Mouse (Mus musculus) neural tube, embryonic 12.5 days (tissue): ENCODE results near the gene Scamp5. TPM values are rescaled to one million over a fixed set of nuclear protein-coding genes. Genes with fewer than 3 reads are reported as not detected.

Source experiments
- ATAC-seq: fragments of 200-750 bp; cut with Nextera tagmentation; 2 replicates; pipeline ENCODE4 v1.8.0; 2017; ENCODE audit warnings: low read depth, mild to moderate bottlenecking, moderate TSS enrichment, moderate library complexity; ENCODE audit not compliant: low FRiP score
- H3K27ac ChIP-seq: fragments of 300-500 bp; sonication (generic); 2 replicates; pipeline ENCODE4 v1.5.1; 2016
- H3K27me3 ChIP-seq: fragments of 300-500 bp; sonication (generic); replicated peaks from 2 replicates; pipeline ENCODE4 v1.6.1; 2016; ENCODE audit warnings: mild to moderate bottlenecking
- H3K36me3 ChIP-seq: fragments of 300-500 bp; sonication (generic); 2 replicates; pipeline ENCODE4 v1.6.1; 2016; ENCODE audit warnings: mild to moderate bottlenecking
- H3K4me1 ChIP-seq: fragments of 300-500 bp; sonication (generic); 2 replicates; pipeline ENCODE4 v1.6.1; 2016
- H3K4me2 ChIP-seq: fragments of 300-500 bp; sonication (generic); replicated peaks from 2 replicates; pipeline ENCODE4 v1.6.1; 2016; ENCODE audit warnings: mild to moderate bottlenecking
- H3K4me3 ChIP-seq: fragments of 300-500 bp; sonication (generic); 2 replicates; pipeline ENCODE4 v1.5.1; 2016
- H3K9ac ChIP-seq: fragments of 300-500 bp; sonication (generic); 2 replicates; pipeline ENCODE4 v1.6.1; 2016; ENCODE audit warnings: mild to moderate bottlenecking
- H3K9me3 ChIP-seq: fragments of 300-500 bp; sonication (generic); 2 replicates; pipeline ENCODE4 v1.6.1; 2016; ENCODE audit warnings: mild to moderate bottlenecking
- WGBS: fragments of 180-500 bp; shearing (Covaris S2); methylation state at CpG from one replicate; pipeline ENCODE4 v1.1.7; 2016; 5-methylcytosine and 5-hydroxymethylcytosine counted together
- polyA plus RNA-seq: library from polyadenylated mRNA; unstranded; fragments of >200 nt; fragmentation: Nextera tagmentation; extraction: Ambion mirVana; gene quantifications from 2 replicates; pipeline ENCODE4 v1.2.1, GENCODE M21; 2016

Gene Scamp5
- polyA plus RNA-seq = 40.6 and 43.0 TPM in 2 replicates

DNA sequence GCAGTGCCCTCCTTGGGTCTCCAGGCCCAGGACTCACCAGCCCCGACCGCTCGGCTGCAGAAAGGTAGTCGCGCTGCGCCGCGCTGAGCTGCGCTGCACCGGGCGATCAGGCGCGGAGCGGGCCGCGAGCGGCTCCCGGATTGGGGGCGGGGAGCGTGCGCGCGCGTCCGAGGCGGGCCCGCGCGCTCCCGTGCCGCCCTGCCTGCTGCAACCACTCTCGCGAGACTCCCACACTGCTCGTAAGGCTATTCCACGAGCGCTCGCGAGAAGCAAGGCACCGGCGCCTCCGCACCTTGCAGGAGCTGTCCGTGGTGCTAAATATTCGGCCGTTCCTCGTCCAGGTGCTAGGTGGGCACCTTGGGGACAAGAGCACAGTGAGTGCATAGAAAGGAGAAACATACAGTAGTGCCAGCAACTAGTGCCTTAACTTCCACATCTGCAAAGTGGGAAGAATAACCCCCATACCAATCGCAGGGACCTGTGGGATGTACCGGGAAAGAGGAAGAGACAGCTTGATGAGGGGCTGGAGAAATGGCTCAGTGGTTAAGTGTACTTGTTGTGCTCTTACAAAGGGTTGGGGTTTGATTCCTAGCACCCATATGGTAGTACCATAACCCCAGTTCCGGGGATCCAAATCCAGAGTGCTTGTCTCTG, at the start of gene Scamp5:
Gene Scamp5, minus strand, starts transcription at position 165 of the 654 bp plus-strand sequence.
- WGBS = 2% methylated on average over 48 of the region's 48 CpGs
- Histone ChIP-seq H3K4me3 (peak within 1 kb of the TSS; percentile 55), H3K27ac (peak within 1 kb of the TSS; percentile 15; the same call in 1 of the 2 replicates)

DNA sequence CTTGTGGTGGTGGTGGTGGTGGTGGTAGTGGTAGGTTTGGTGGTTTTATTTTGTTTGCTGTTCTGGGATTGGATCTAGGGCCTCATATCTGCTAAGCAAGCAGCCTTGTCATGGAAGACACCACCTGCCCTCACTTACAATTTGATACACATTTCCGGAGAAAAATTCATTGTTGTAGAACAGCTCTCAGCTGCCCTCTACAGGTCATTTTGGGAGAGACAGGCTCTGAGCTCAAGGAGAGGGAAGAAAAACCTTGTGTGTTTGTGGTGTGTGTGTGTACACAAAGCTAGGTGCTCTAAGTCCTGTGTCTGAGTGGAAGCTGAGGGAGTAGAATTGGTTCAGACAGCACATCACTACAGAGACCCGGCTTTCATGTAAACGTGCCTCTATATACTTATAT, 49.3 kb upstream of the Scamp5 start:
- H3K27ac ChIP-seq = no peak overlapping the region
- WGBS = 8% methylated on average over 3 of the region's 3 CpGs

More for the DNA sequence above, at the start of gene Scamp5:
- Histone ChIP-seq H3K9me3 (no peaks in the 10 kb centered on the region), H3K4me1 (peaks cover 16% of the 10 kb centered on the region), H3K9ac (peak within 1 kb of the TSS; percentile 76), H3K27me3 (no peaks in the 10 kb centered on the region), H3K36me3 (no peaks in the 10 kb centered on the region), H3K4me2 (peak within 1 kb of the TSS; percentile 80)
- ATAC-seq = peak; percentile 92

DNA sequence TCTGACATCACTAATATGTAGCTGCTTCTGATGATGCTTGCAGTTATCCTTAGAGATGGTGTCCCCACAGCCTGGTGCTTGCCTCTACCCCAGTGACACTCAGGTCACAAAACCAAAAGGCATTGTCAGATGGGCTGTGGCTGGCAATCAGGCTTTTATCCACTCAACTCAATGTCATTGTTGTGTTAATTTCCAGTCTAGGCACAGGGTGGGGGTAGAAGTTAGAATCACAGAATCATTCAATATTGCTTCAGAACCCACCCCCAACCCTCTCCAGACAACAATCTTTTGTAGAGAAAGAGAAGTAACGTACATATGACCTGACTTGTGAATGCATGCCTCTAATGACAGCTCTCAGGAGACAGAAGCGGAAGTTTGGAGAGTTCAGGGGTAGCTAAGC, 42.7 kb upstream of the Scamp5 start:
- H3K36me3 ChIP-seq = no peaks in the 10 kb centered on the region
- H3K27ac ChIP-seq = no peak overlapping the region
- H3K4me3 ChIP-seq = no peak overlapping the region
- ATAC-seq = no peak
- H3K9ac ChIP-seq = no peak overlapping the region
- no peak overlapping the region for H3K4me2 ChIP-seq
- H3K9me3 ChIP-seq = no peaks in the 10 kb centered on the region
- WGBS = 54% methylated on average over 2 of the region's 2 CpGs
- peaks cover 9% of the 10 kb centered on the region for H3K27me3 ChIP-seq
- H3K4me1 ChIP-seq = peaks cover 7% of the 10 kb centered on the region

More for the DNA sequence above, 49.3 kb upstream of the Scamp5 start:
- H3K9me3 ChIP-seq = no peaks in the 10 kb centered on the region
- H3K4me1 ChIP-seq = peaks cover 2% of the 10 kb centered on the region
- no peaks in the 10 kb centered on the region for H3K27me3 ChIP-seq
- H3K4me2 ChIP-seq = no peak overlapping the region
- no peak overlapping the region for H3K9ac ChIP-seq
- H3K36me3 ChIP-seq = no peaks in the 10 kb centered on the region
- ATAC-seq = no peak
- no peak overlapping the region for H3K4me3 ChIP-seq

DNA sequence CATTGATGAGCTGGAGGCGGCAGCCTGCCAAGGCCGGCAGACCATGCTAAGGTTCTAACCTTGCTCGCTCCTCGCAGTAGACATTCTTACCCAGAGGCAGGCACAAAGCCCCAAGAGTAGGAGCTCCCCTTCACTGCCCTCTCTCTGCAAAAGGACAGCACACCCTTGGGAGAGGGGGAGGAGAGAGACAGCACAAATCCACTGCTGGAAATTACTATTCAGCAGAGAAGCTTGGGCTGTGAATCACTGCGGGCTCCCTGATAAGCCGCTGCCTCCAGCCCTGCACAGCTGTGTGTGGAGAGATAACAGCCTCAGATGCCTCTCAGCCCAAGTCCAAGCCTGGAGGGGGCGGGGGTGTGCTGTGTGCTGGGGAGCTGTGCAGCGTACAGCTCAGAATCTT, 37.8 kb upstream of the Scamp5 start:
- 17% methylated on average over 8 of the region's 8 CpGs for WGBS
- H3K9me3 ChIP-seq = no peaks in the 10 kb centered on the region
- H3K27me3 ChIP-seq = peaks cover 52% of the 10 kb centered on the region
- H3K4me2 ChIP-seq = peak overlapping the region; percentile 80
- peak; percentile 57; the same call in 1 of the 2 replicates for ATAC-seq
- no peaks in the 10 kb centered on the region for H3K36me3 ChIP-seq
- H3K27ac ChIP-seq = peak overlapping the region; percentile 18; the same call in 1 of the 2 replicates
- peaks cover 51% of the 10 kb centered on the region for H3K4me1 ChIP-seq
- peak overlapping the region; percentile 14; the same call in 1 of the 2 replicates for H3K9ac ChIP-seq
- no peak overlapping the region for H3K4me3 ChIP-seq

DNA sequence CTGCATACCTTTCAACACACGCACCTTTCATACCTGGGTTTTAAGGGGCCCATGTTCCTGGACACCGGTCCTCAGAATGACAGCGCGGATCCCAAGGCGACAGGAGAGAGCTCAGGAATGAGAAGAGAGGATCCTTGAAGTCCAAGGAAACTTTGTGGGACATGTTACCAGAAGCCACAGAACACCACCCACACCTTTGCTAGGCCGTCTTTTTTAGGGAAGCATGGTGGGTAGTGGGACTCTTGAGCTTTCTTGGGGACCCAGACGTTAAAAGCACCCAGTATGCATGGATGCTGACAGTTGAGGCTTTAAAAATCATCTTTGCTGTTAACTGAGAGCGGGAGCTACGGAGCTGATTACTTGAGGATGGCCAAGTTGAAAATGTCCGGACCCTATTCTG, 37.0 kb upstream of the Scamp5 start:
- Histone ChIP-seq H3K4me2 (peak overlapping the region; percentile 80), H3K9ac (no peak overlapping the region), H3K27me3 (peaks cover 60% of the 10 kb centered on the region), H3K4me1 (peaks cover 51% of the 10 kb centered on the region), H3K9me3 (no peaks in the 10 kb centered on the region), H3K27ac (no peak overlapping the region), H3K4me3 (no peak overlapping the region), H3K36me3 (no peaks in the 10 kb centered on the region)
- no peak for ATAC-seq
- WGBS = 51% methylated on average over 10 of the region's 10 CpGs

DNA sequence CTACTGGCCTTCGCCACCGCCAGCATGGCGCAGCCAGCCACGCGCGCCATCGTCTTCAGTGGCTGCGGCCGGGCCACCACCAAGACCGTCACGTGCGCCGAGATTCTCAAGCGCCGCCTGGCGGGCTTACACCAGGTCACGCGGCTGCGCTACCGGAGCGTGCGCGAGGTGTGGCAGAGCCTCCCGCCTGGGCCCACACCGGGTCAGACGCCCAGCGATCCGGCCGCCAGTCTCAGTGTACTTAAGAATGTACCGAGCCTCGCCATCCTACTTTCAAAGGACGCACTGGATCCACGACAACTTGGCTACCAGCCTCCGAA, 36.5 kb upstream of the Scamp5 start:
- Histone ChIP-seq H3K9ac (peak overlapping the region; percentile 47), H3K4me1 (peaks cover 51% of the 10 kb centered on the region), H3K9me3 (no peaks in the 10 kb centered on the region), H3K27me3 (peaks cover 64% of the 10 kb centered on the region), H3K27ac (no peak overlapping the region), H3K4me2 (peak overlapping the region; percentile 80), H3K4me3 (peak overlapping the region; percentile 36), H3K36me3 (no peaks in the 10 kb centered on the region)
- WGBS = 1% methylated on average over 34 of the region's 34 CpGs
- peak; percentile 41; the same call in 1 of the 2 replicates for ATAC-seq

DNA sequence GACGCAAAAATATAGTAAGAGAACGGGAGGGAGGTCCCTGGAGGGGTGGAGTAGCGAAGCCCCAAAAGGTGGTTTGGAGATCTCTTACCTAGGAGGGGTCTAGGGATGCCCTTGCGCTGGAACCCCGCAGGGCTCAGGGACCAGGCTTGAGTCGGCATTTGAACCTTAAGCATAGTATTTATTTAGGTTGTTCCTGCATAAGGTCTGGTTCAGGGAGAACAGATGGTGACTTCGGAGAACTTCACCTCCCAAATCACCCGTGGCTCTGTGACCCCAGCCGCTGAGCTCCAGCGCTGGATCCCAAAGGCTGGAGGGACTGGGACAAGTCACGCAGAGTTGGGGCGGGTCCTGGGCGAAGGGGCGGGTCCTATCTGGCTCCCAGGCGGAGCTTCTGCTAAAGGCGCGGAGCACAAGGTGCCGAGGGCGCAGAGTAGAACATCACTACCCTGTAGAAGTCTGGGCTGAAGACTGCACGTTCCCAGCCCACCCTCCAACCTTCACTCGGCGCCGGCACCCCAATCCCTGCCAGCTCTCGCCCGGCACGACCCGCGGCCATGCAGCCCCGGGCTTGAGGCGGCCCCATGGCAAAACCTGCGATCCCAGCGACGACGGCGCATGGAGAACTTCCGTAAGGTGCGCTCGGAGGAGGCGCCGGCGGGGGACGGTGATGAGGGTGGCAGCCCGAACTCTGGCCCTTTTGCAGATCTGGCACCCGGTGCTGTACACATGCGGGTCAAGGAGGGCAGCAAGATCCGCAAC, 35.9 kb upstream of the Scamp5 start, which contains the start of gene Rpp25:
Gene Rpp25, plus strand, starts transcription at position 405 of the 759 bp plus-strand sequence.
- peak; percentile 55; the same call in 1 of the 2 replicates for ATAC-seq
- peak within 1 kb of the TSS; percentile 47 for H3K9ac ChIP-seq
- no peaks in the 10 kb centered on the region for H3K36me3 ChIP-seq
- H3K4me1 ChIP-seq = peaks cover 51% of the 10 kb centered on the region
- no peaks in the 10 kb centered on the region for H3K9me3 ChIP-seq
- under 1% methylated on average over 46 of the region's 46 CpGs for WGBS
- H3K4me3 ChIP-seq = peak within 1 kb of the TSS; percentile 36
- peaks cover 64% of the 10 kb centered on the region for H3K27me3 ChIP-seq
- no peak within 1 kb of the TSS for H3K27ac ChIP-seq
- peak within 1 kb of the TSS; percentile 80 for H3K4me2 ChIP-seq

DNA sequence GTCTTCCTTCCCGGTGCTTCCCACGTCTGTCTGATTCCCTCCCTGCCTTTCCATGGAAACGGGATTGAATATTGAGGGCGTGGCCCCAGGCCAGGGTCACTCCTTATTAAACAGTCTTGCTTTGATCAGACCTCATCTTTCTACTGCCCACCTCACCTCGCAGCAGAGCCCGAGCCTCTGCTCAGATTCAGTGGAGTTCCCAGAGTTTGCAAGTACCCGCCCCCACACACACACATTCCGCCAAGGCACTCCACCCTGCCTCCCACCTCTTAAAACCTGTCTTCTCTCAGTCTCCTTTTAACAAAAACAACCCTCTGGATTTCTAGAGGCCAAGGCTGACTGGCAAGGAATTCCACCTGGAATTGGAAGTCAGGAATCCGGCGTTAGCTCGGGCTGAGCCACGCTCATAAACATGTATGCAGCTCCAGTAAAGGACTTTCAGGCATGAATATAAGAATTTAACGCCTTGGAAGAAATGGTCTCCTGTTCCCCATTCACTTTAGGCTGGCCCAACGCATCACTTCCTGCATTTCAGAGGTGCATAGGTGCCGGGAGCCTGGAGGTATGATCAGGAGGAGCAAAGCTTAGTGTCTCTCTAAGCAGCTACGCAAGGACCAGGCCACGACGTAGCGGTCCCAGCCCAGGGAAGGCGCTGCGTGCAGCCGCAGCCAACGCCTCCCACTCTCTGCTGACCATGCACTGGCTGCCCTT, 35.2 kb upstream of the Scamp5 start:
- Histone ChIP-seq H3K9ac (peak overlapping the region; percentile 47; the same call in 1 of the 2 replicates), H3K4me3 (peak overlapping the region; percentile 36; the same call in 1 of the 2 replicates), H3K27me3 (peaks cover 64% of the 10 kb centered on the region), H3K4me2 (peak overlapping the region; percentile 80), H3K9me3 (no peaks in the 10 kb centered on the region), H3K4me1 (peaks cover 57% of the 10 kb centered on the region), H3K27ac (no peak overlapping the region), H3K36me3 (no peaks in the 10 kb centered on the region)
- 2% methylated on average over 23 of the region's 23 CpGs for WGBS
- ATAC-seq = no peak

DNA sequence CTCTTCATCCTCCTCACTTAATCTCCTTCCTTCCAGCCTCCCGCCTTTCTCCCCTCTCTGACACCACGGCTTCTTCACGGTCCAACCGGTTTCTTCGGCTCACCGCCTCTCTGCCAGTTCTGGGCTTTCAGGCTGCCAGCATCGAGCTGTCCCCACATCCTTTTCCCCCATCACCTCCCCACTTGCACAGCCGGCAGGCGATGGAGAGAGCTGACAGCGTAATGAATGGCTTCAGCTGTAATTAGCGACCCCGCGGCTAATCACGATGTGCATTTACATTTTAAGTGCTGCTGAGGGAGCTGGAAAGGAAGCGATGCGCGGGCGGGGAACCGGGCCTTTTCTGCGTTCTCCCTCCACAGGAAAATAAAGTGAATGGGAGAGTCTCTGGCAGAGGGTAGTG, 34.0 kb upstream of the Scamp5 start:
- under 1% methylated on average over 20 of the region's 20 CpGs for WGBS
- Histone ChIP-seq H3K36me3 (no peaks in the 10 kb centered on the region), H3K27ac (peak overlapping the region; percentile 50; the same call in 1 of the 2 replicates), H3K4me2 (peak overlapping the region; percentile 52), H3K4me1 (peaks cover 57% of the 10 kb centered on the region), H3K9me3 (no peaks in the 10 kb centered on the region), H3K9ac (no peak overlapping the region), H3K4me3 (peak overlapping the region; percentile 7; the same call in 1 of the 2 replicates), H3K27me3 (peaks cover 65% of the 10 kb centered on the region)
- peak; percentile 67 for ATAC-seq

DNA sequence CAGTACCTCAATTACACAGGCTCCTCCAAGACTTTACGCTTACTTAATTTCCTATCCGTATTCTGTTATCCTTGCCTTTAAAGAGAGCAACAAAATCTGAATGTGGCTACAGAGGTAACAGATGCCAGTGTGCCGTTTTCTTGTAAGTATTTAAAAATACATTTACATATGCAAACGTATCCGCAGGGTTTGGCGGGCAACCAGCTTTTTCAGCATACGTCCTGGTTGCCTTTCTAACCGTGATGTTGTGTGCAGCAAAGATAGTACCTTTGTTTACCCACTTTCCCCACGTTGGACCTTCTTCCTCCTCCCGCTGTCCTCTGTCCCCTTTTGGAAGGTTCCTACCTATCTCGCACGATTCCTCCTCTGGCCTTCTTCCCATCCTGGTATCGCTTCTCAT, 33.6 kb upstream of the Scamp5 start:
- H3K27me3 ChIP-seq = peaks cover 66% of the 10 kb centered on the region
- no peaks in the 10 kb centered on the region for H3K9me3 ChIP-seq
- H3K9ac ChIP-seq = no peak overlapping the region
- WGBS = 6% methylated on average over 13 of the region's 13 CpGs
- peaks cover 57% of the 10 kb centered on the region for H3K4me1 ChIP-seq
- peak overlapping the region; percentile 7; the same call in 1 of the 2 replicates for H3K4me3 ChIP-seq
- H3K36me3 ChIP-seq = no peaks in the 10 kb centered on the region
- ATAC-seq = no peak; the same call in 1 of the 2 replicates
- H3K4me2 ChIP-seq = peak overlapping the region; percentile 52
- H3K27ac ChIP-seq = peak overlapping the region; percentile 50; the same call in 1 of the 2 replicates

DNA sequence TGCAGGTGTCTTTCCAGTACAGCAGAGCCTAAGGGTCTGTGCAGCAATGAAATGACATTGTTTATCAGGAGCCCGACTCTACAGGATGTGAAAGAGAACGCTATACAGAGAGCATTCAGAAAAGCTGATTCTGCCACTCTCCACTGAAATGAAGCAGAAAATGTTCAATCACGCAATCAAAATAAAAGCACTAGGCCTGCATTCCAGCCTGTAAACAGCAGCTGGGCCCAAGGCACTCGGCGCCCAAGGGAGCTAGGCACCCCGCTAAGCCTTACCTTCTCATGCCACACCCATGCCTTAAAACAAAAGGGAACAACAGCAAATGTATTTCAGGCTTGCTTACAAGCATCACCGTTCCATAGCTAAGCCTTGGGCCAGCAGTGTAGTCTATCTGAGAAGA, 30.7 kb upstream of the Scamp5 start:
- Histone ChIP-seq H3K36me3 (no peaks in the 10 kb centered on the region), H3K27me3 (peaks cover 37% of the 10 kb centered on the region)

DNA sequence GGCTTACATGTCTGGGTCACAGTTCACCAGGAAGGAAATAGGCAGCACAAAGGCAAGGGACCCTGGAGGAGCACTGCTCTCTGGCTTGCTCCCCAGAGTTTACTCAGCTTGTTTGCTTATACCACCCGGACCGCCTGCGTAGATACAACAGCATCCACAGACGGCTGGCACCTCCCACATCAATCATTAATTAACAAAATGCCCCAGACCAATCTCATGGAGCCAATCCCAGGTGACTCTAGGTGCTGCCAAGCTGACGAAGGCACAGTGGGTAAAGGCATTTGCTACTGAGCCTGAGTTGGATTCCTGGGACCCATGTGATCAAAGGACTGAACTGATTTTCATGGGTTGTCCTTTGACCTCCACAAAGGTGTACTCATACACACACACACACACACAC, 29.4 kb upstream of the Scamp5 start:
- peaks cover 19% of the 10 kb centered on the region for H3K4me1 ChIP-seq
- no peaks in the 10 kb centered on the region for H3K9me3 ChIP-seq
- no peaks in the 10 kb centered on the region for H3K36me3 ChIP-seq
- no peak overlapping the region for H3K27ac ChIP-seq
- WGBS = 76% methylated on average over 5 of the region's 5 CpGs
- H3K4me3 ChIP-seq = no peak overlapping the region
- no peak overlapping the region for H3K4me2 ChIP-seq
- no peak overlapping the region for H3K9ac ChIP-seq
- H3K27me3 ChIP-seq = peaks cover 24% of the 10 kb centered on the region
- ATAC-seq = no peak

More for the DNA sequence above, 30.7 kb upstream of the Scamp5 start:
- no peak overlapping the region for H3K27ac ChIP-seq
- peaks cover 32% of the 10 kb centered on the region for H3K4me1 ChIP-seq
- WGBS = 58% methylated on average over 7 of the region's 7 CpGs
- no peak overlapping the region for H3K4me2 ChIP-seq
- no peaks in the 10 kb centered on the region for H3K9me3 ChIP-seq
- no peak overlapping the region for H3K9ac ChIP-seq
- no peak for ATAC-seq
- H3K4me3 ChIP-seq = no peak overlapping the region
